Mouse (Mus musculus) fat pad, adult 2 months (tissue): Measurements from ENCODE around the gene Crlf1.

Source experiments
- DNase-seq: peaks from one replicate; pipeline ENCODE4 v3.0.0-alpha.2; 2011; ENCODE audit warnings: low read depth, low spot score; ENCODE audit errors: extremely low read depth

The Crlf1 gene

DNA sequence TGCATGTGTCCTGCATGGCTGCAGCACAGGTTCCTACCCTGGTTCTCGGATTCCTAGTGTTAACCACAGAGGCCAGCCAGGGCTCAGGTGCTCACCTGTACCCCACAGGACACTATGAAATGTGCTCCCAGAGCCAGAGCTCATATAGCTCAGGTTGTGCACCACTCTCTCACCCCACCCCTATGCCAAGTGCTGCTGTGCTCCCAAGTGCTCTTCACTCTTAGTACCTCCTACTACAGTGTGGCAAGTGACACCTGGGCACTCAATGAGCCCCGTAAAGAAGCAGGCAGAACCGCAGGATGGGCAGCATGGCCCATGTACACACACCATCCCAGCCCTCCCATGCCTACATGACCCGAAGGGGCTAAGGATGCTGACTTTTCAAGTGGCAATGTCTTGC is 24.2 kb upstream of the Crlf1 start:
- DNase-seq, result no peak

DNA sequence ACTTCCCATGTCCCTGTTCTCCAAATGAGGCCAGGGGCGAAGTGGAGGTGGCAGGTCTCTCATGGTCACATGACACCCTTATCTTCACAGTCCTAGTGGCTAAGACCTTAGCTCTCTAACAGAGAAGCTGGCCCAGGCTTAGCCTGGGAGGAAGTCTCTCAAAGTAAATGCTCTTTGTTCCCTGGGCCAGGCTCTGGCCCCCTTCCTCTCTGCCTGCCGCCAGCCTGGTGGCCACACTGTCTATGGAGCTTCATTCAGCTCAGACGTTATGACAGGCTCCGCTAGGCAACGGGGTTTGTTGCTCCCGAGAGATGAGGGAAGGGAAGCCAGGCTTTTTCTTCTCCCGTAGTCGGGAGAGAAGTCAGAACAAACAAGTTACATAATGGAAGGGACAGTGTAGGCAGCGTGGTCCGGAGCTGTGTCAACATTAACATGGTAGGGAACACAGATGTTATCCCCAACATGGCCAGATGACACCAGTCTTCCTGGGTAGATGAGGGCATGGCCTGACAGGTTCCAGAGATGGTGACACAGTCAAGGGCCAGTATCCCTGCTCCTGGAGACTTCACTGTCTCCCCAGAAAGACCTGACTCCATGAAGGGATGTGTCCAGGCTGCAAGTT is 23.6 kb upstream of the Crlf1 start:
- DNase-seq, result no peak

GRCm38 (mm10) chr8:70469938-70470337 is 23.0 kb upstream of the Crlf1 start:
- no peak for DNase-seq

DNA sequence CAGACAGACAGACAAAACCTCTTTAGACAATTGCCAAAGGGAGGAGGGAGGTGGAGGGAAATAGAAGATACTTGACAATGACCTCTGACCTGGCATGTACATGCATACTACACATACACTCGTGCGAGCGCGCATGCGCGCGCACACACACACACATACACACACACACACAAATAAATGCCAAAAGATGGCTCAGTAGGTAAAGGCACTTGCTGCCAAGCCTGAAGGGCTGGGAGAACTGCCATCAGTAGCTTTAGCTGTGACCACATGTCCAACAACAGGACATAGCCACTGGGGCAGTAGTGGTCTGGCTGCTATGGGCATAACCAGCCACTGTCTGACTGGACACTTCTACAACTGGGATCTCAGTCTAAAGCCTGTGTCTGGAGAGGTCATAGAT is 21.1 kb upstream of the Crlf1 start:
- no peak for DNase-seq

- peak; percentile 82 for DNase-seq
Observed at GRCm38 (mm10) chr8:70476333-70477268, 16.4 kb upstream of the Crlf1 start, which contains the start of gene Klhl26. Gene Klhl26, minus strand, starts transcription at chr8:70476968.

DNA sequence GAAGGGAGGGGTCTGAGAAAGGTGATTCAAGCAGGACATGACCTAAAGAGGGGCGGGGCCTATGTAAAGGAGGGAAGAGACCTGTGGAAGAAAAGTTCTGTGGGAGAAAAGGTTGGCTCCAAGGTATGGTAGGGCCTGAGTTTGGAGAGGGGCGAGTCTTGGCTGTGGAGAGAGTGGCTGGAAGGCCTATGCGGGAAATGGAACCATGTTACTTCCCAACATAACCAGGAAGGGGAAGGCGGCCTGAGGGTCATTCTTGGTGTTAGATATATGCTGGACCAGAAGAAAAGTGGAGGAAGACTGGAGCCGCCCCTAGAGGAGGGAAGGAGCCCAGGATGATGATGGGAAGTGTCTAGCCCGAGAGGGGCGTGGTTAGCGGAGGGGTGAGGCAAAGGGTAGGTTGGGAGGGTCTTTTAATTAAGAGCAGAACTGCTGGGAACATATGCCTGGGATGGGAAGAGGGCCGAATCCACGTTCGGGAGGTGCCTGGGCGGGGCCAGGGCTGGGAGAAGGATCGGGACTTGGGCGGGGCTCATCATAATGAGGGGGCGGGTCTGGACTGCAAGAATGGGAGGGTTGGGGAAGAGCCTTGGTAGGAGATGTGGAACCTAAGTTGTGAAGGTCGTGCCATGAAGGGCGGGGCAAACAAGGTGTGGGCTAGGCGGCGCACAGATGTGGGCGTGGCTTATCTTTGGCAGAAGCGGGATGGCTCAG is 15.5 kb upstream of the Crlf1 start:
- no peak for DNase-seq

GRCm38 (mm10) chr8:70481908-70482307 is 11.1 kb upstream of the Crlf1 start:
- DNase-seq, result no peak

DNA sequence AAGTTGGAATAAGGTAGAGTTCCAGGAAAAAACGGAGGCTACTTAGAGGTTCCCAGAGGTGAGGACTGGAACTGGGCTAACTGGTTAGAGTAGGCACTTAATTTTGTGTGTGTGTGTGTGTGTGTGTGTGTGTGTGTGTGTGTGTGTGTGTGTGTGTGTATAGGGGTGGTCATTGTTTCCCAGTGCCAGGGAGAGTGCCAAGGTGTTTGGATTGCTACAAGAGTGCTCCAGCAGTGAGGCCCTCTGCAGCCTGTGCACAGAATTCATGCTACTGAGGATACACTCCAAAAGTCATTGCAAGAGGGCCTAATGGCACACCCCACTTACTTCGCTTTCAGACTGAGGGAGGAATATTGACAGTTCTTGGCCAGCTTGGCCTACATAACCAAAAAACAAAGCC is 10.0 kb upstream of the Crlf1 start:
- DNase-seq, result no peak

DNA sequence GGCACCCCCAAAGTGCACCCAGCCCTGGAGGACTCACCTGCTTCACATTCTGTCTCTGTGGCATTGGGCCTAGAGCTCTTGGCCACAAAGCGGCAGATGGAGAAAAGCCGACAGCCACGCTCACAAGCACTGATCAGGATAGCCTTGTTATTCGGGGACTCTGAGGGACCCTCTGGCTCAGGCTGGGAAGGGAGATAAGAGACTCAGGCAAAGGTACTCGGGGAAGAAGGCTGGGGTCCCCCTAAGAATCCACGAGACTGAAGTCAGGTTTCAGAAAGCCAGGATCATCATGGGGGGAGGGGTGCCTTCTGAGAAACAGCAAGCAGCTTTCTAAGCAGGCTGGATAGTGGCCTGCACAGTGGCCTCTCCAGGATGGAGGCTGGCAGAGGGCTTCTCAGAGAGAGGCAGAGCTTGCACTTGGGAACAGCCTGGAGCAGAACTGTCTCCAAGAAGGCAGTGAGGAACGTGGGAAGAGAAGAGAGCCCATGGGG is 6.7 kb upstream of the Crlf1 start:
- no peak for DNase-seq

DNA sequence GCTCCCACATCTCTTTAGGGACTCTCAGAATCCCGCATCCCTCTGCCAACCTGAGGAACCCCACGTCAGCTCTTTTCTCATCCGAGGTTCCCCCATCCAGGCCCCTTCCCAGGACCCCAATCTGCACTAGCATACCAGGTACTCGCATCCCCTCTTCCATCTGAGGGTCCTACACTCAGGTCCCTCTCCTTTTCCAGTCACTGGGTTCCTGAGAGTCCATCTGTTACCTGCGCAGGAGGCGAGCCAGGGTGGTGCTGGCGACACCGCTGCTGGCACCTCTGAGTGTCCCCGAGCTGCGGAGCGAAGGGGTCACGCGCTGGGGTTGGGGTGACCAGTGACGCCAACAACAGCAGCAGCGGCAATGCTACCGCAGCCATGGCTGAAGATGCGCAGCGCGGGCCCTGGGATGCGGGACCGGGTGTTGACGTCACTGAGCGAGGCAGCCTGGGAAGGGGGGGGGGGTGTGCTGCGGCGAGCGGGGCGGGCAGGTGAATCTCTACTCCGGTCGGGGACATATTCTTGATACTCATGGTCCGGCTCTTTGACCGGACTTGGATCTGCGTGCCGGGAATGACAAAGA is 5.9 kb upstream of the Crlf1 start, which contains the start of gene Tmem59l:
Tmem59l (minus strand) TSS at position 418 of the 580 bp plus-strand sequence.
- no peak for DNase-seq

GRCm38 (mm10) chr8:70487993-70488796 is 4.8 kb upstream of the Crlf1 start:
- no peak for DNase-seq

DNA sequence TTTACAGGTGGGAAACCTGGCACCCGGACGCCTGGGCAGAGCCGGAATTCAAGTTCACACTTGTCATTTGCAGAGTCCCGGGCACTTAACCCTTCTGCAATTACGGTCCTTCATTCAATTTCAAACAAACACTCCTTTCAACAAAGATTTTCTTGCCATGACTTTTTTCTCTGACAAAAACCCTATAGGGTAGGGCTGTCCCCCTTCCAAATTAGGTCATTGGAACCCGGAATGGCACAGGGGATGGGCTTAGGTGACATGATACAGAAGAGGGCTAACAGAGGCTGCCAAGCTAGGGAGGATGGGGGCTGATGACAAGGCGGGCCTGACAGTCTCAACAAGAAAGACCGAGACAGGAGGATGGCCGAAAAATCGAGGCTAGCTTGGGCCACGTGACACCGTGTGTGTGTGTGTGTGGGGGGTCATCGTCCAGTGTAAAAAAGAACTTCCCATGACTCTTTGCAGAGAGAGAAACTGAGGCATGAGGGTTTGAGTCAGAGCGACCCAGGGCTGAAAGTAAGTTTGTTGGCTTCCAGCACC is 4.0 kb upstream of the Crlf1 start:
- no peak for DNase-seq

DNA sequence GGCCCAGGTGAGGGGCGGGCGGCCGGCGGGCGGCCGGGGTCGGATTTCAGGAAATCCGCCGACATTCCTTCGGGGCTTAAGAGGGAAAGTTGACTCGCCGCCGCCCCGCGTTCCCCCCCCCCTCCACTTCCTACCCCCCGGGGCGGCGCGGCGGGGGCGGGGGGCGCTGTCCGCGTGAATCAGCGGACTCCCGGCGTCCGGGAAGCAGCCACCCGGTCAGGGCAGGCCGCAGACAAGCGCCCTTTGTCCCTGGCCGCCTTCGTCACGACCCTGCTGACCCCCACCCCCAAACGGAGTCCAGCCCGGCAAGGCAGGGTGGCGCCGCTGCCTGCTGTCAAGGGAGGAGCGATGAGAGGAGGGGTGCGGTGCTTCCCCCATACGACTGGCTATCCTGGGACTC is 3.4 kb upstream of the Crlf1 start:
- no peak for DNase-seq

DNA sequence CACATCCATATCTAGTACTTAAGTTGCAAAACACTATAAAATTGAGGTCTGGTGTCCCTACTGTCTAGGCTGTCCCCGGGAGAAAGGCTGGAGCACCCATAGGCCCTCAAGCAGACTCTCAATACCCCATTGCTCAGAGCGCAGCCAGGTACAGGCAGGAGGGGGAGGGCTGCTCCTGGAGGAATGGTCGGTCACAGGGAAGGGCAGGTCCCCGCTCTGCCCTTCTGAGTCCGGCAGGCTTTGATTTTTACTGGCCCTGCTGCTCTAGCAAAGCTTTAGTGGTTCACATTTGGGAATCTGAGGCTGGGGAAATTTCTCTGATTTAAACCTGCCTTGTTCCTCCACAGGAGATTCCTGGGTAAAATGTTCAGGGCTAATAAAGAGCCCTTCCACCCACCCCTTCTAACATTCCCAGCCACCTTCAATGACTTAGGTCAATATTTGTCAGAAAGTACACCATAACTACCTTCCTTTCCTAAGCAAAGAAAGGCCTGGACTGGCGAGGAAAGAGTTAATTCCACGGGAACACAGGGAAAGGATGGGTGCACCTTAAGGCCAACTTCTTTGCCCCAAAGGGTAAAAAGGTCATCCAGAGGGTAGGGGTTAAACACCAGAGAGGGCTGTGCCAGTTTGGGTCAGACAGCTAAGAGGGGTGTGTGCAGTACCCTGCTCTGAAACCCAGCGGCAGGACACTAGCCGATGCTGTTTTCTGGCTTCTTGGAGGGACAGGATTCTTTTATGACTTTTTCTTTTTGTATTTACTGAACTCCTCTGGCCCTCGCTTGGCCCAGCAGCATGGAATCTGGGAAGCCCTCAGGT is 2.7 kb upstream of the Crlf1 start:
- no peak for DNase-seq

DNA sequence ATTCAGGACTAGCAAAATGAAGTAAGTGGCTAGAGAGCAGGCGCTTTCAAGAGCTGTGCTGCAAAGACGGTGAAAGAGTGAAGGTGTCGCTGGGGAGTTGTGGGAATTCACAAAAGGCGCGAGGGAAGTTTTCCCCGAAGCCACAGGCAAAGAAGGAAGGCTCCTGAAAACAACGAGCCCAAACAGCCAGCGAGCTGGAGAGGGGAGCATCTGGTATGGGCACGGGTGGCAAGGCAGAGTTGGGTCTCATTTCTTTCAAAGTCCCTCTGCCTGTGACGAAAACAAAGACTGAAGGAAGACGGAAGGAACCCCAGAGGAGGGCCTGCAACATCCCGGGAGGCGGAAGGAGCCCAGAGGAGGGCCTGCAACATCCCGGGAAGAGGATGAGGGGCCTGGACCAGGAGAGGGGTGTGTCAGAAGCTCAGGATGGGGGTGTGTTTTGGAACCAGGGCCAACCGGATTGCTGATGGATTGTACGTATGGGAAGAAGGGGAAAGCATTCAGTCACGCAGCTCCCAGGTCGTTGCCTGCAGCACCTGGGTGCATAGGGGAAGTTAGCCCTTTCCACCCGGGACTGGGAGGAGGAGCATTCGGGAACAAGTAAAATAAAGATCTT is 2.0 kb upstream of the Crlf1 start:
- DNase-seq, result no peak

- DNase-seq, result no peak
Observed at GRCm38 (mm10) chr8:70493692-70494415, 896 bp downstream of the Crlf1 start.

- no peak for DNase-seq
Observed at GRCm38 (mm10) chr8:70494416-70494945, 1.5 kb downstream of the Crlf1 start.
